Mouse (Mus musculus): Measurements from ENCODE around the gene Bzw1. TPM values are rescaled to one million over a fixed set of nuclear protein-coding genes. Genes with fewer than 3 reads are reported as not detected.

Gene Bzw1
- polyA plus RNA-seq, 1 experiment, result 85.4 TPM

- no peak overlapping the region for H3K4me3 ChIP-seq (replicated peaks; ENCODE audit: control insufficient read depth, low read depth, low read length)
- H3K27ac ChIP-seq (ENCODE audit: control insufficient read depth, insufficient read depth, low read depth, low read length, poor library complexity), result no peak overlapping the region
- H3K4me1 ChIP-seq (ENCODE audit: control insufficient read depth, insufficient read depth, low read length), result no peaks in the 10 kb centered on the region; the same call in 1 of the 2 replicates
- TF ChIP-seq CTCF (IDR thresholded peaks at IDR 0.05; ENCODE audit: control insufficient read depth, insufficient read depth, low read length) (no peak), POLR2A (IDR thresholded peaks at IDR 0.05; ENCODE audit: borderline replicate concordance, control insufficient read depth, low read depth, low read length) (no peak)
- 83% methylated on average over 6 of the region's 6 CpGs for WGBS
These were observed 15.4 kb downstream of the Bzw1 start for GRCm38 (mm10) chr1:58408141-58408540.

GRCm38 (mm10) chr1:58409553-58410197 is 17.0 kb downstream of the Bzw1 start:
- no peaks in the 10 kb centered on the region; the same call in 1 of the 2 replicates for H3K4me1 ChIP-seq (ENCODE audit: control insufficient read depth, insufficient read depth, low read length)
- WGBS, result 73% methylated on average over 5 of the region's 5 CpGs
- TF ChIP-seq POLR2A (IDR thresholded peaks at IDR 0.05; ENCODE audit: borderline replicate concordance, control insufficient read depth, low read depth, low read length), result no peak
- no peak for TF ChIP-seq CTCF (IDR thresholded peaks at IDR 0.05; ENCODE audit: control insufficient read depth, insufficient read depth, low read length)
- H3K4me3 ChIP-seq (replicated peaks; ENCODE audit: control insufficient read depth, low read depth, low read length), result no peak overlapping the region
- H3K27ac ChIP-seq (ENCODE audit: control insufficient read depth, insufficient read depth, low read depth, low read length, poor library complexity), result no peak overlapping the region

GRCm38 (mm10) chr1:58410198-58410588 is 17.5 kb downstream of the Bzw1 start:
- Histone ChIP-seq H3K27ac (ENCODE audit: control insufficient read depth, insufficient read depth, low read depth, low read length, poor library complexity) (no peak overlapping the region), H3K4me1 (ENCODE audit: control insufficient read depth, insufficient read depth, low read length) (no peaks in the 10 kb centered on the region; the same call in 1 of the 2 replicates), H3K4me3 (replicated peaks; ENCODE audit: control insufficient read depth, low read depth, low read length) (no peak overlapping the region)
- 52% methylated on average over 3 of the region's 3 CpGs for WGBS
- TF ChIP-seq POLR2A (IDR thresholded peaks at IDR 0.05; ENCODE audit: borderline replicate concordance, control insufficient read depth, low read depth, low read length) (no peak), CTCF (IDR thresholded peaks at IDR 0.05; ENCODE audit: control insufficient read depth, insufficient read depth, low read length) (no peak)

DNA sequence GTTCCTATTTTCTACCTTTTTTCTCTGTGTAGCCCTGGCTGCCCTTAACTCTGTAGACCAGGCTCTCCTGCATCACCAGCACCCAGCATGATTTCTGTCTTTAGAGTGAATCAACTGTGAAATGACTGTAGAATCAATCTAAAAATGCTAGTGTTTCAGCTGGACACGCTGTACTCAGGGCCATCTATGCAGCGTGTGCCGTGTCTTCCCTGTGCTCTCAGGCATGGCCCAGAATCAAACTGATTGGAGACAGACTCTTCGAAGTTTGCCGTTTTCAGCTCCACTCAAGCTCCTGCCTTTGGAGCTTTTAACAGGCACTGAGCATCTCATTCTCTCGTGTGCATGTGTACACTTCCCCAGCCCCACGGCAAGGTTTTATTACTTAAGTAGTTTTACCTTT is 18.1 kb downstream of the Bzw1 start:
- WGBS, result 88% methylated on average over 7 of the region's 7 CpGs
- Histone ChIP-seq H3K4me1 (ENCODE audit: control insufficient read depth, insufficient read depth, low read length) (no peaks in the 10 kb centered on the region; the same call in 1 of the 2 replicates), H3K27ac (ENCODE audit: control insufficient read depth, insufficient read depth, low read depth, low read length, poor library complexity) (no peak overlapping the region), H3K4me3 (replicated peaks; ENCODE audit: control insufficient read depth, low read depth, low read length) (no peak overlapping the region)
- no peak for TF ChIP-seq CTCF (IDR thresholded peaks at IDR 0.05; ENCODE audit: control insufficient read depth, insufficient read depth, low read length)
- TF ChIP-seq POLR2A (IDR thresholded peaks at IDR 0.05; ENCODE audit: borderline replicate concordance, control insufficient read depth, low read depth, low read length), result no peak

GRCm38 (mm10) chr1:58415442-58415841 is 22.7 kb downstream of the Bzw1 start:
- no peak overlapping the region for H3K4me3 ChIP-seq (replicated peaks; ENCODE audit: control insufficient read depth, low read depth, low read length)
- H3K4me1 ChIP-seq (ENCODE audit: control insufficient read depth, insufficient read depth, low read length), result no peaks in the 10 kb centered on the region; the same call in 1 of the 2 replicates
- WGBS, result 28% methylated on average over 1 of the region's 1 CpGs
- no peak overlapping the region for H3K27ac ChIP-seq (ENCODE audit: control insufficient read depth, insufficient read depth, low read depth, low read length, poor library complexity)
- TF ChIP-seq POLR2A (IDR thresholded peaks at IDR 0.05; ENCODE audit: borderline replicate concordance, control insufficient read depth, low read depth, low read length) (no peak), CTCF (IDR thresholded peaks at IDR 0.05; ENCODE audit: control insufficient read depth, insufficient read depth, low read length) (no peak)

- TF ChIP-seq POLR2A (IDR thresholded peaks at IDR 0.05; ENCODE audit: borderline replicate concordance, control insufficient read depth, low read depth, low read length) (no peak), CTCF (IDR thresholded peaks at IDR 0.05; ENCODE audit: control insufficient read depth, insufficient read depth, low read length) (no peak)
- whole genome bisulfite sequencing, result 45% methylated on average over 2 of the region's 2 CpGs
- Histone ChIP-seq H3K4me3 (replicated peaks; ENCODE audit: control insufficient read depth, low read depth, low read length) (no peak overlapping the region), H3K4me1 (ENCODE audit: control insufficient read depth, insufficient read depth, low read length) (no peaks in the 10 kb centered on the region; the same call in 1 of the 2 replicates), H3K27ac (ENCODE audit: control insufficient read depth, insufficient read depth, low read depth, low read length, poor library complexity) (no peak overlapping the region)
These were observed 23.4 kb downstream of the Bzw1 start for GRCm38 (mm10) chr1:58416048-58416447.

GRCm38 (mm10) chr1:58420032-58420431 is 27.3 kb downstream of the Bzw1 start:
- TF ChIP-seq POLR2A (IDR thresholded peaks at IDR 0.05; ENCODE audit: borderline replicate concordance, control insufficient read depth, low read depth, low read length), result no peak
- Histone ChIP-seq H3K27ac (ENCODE audit: control insufficient read depth, insufficient read depth, low read depth, low read length, poor library complexity) (no peak overlapping the region), H3K4me3 (replicated peaks; ENCODE audit: control insufficient read depth, low read depth, low read length) (no peak overlapping the region), H3K4me1 (ENCODE audit: control insufficient read depth, insufficient read depth, low read length) (no peaks in the 10 kb centered on the region; the same call in 1 of the 2 replicates)
- 76% methylated on average over 10 of the region's 10 CpGs for WGBS

DNA sequence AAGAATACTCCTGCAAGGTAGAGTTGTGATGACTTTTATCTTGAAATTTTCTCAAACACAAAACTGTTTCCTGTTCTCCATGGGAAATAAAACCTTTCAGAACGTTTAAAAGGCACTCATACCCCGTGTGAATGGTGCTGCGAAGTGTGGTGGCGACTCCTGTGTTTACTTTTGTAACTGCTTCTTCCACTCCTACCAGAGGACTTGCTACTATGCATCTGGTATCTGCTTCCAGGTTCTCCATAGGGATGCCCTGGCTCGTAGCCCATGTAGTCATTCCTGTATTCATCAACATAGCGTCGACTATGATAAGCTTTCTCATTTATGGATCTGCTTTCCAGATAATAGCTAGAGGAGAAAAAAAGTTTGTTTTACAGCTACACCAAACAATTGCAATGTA is 28.3 kb downstream of the Bzw1 start:
- WGBS, result 39% methylated on average over 7 of the region's 7 CpGs
- Histone ChIP-seq H3K4me1 (ENCODE audit: control insufficient read depth, insufficient read depth, low read length) (no peaks in the 10 kb centered on the region; the same call in 1 of the 2 replicates), H3K4me3 (replicated peaks; ENCODE audit: control insufficient read depth, low read depth, low read length) (no peak overlapping the region), H3K27ac (ENCODE audit: control insufficient read depth, insufficient read depth, low read depth, low read length, poor library complexity) (no peak overlapping the region)
- no peak for TF ChIP-seq CTCF (IDR thresholded peaks at IDR 0.05; ENCODE audit: control insufficient read depth, insufficient read depth, low read length)
- no peak for TF ChIP-seq POLR2A (IDR thresholded peaks at IDR 0.05; ENCODE audit: borderline replicate concordance, control insufficient read depth, low read depth, low read length)

Measured in bone marrow, adult 2 months (tissue).